Mouse (Mus musculus) 3134 (cell line): ENCODE data around the gene Kazald1.
A peak's percentile ranks its signal among the peaks of the same experiment; 100 is the strongest.

Experiments
- DNase-seq: peaks from one replicate; pipeline ENCODE4 v3.0.0-alpha.2; 2011; ENCODE audit warnings: low spot score; ENCODE audit not compliant: insufficient read length; ENCODE audit errors: extremely low read depth

The Kazald1 gene

DNA sequence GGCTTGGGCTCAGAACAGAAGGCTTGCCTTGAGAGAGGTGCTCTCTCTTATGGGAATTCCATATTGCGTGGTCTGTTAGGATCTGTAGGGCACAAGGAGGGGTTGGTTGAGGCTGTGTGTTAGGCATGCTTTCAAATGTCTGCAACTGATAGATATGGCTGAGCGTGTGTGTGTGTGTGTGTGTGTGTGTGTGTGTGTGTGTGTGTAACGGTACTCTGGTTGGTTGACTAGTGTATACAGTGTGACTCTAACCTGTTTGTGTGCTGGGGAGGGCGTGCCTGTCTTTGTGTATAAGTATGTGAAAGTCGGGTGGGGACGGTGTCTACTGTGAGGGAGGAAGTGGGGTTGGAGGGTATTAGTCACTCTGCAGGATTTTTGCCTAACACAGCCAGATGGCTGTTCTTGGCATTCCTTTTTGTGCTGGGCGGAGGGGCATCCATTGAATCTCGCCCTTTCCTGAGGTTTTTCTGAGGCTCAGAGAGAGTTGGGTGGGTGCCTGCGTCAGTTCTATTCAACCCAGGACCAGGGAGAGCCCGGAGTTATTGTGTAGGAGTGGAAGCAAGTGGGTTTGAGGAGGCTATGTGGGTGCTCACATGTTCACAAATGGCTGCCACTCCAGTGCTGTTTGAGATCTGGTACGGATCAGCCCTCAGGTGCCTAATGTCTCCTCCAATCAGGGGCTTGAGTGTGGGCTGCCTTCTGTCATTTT is 27.0 kb upstream of the Kazald1 start:
- peak; percentile 76 for DNase-seq

DNA sequence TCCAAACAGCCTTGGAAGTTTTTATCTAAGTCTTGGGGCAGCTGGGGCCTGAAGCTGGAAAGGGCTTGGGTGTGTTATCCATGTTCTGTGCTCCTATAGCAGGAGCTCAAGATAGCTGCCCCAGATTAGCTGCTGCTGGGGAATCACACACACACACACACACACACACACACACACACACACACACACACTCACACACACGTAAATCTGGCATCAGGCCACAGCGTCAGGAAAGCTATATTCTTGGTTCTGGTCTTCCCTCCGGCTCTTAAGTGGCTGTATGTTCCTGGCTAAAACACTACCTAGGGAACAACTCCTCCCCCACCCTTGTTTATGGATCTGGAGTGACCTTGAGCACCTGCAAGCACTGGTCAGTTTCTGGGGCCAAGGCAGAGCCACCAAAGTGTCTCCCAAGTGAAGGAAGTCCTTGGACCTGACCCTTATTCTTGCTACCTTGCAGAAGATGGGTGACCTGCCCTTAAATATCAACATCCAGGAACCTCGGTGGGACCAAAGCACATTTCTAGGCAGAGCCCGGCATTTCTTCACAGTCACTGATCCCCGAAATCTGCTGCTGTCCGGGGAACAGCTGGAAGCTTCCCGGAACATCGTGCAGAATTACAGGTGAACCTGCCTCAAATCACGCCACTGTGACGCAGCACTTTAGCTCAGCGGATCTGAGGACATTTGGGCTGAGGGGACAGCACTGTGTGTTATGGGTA is 26.2 kb upstream of the Kazald1 start:
- no peak for DNase-seq

DNA sequence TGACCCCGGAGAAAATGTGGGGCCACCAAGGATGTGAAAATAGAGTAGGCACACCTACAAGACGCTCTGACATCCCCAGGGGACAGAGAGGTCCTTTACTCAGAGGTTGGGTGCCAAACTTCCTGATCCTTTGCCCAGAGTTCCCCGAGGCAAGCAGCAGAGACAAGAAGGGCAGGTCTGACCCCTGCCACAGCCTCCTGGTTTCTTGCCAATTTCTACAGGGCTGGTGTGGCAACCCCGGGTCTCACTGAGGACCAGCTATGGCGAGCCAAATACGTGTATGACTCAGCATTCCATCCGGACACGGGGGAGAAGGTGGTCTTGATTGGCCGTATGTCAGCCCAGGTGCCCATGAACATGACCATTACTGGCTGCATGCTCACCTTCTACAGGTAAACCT is 25.5 kb upstream of the Kazald1 start:
- peak; percentile 58 for DNase-seq

DNA sequence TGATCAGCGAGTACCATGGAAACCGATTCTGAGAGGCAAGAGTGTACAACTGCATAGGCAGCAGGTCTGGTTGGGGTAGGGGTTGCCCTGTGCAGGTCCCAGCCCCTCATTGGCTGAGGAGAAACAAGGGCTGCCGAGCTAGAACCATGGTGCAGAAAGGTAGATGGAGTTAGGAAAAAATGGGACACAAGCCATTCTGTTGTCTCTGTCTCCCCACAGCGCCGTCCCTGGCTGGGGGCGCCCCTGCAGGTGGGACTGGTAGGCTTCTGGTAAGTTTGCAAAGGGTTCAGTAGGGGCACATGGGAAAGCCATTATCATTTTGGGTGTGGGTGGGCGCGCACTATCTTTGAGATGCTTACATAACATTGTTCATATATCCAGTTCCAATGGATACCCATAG is 21.6 kb upstream of the Kazald1 start:
- DNase-seq = no peak

DNA sequence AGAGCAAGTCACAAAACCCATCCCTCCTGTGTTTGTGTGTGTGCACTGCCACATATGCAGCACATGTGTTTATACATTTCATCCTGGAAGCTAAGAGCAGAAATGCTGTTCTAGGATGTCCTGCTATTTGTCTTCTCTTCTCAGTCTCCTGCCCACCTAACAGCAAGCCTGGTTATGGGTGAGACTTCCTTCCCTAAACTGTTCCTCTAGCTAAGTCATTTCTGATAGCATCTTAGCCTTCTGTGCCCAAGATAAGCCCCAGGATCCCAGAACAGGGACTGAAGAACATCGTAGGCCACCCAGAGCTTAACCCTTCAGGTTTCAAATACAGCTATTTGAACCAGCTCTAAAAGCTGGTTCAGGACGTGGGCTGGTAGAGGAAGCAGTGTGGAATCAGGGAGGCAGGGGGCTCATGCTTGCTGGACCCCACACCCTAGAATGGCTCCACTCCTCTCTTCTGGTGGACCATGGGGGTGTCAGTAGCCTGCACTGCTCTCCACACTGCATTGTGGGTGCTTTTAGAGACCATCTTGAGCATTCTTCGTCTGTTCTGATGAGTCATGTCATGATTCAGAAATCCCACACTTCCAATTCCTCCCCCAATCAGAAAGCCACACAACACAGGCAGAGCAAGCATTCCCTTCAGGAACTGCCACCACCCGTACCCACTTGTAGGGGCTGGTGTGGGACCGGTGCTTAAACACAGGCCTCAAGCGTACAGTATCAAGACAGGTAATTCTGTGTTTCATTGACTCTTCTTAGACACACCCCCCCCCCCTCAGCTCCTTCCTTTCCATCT is 19.9 kb upstream of the Kazald1 start:
- peak; percentile 71 for DNase-seq

DNA sequence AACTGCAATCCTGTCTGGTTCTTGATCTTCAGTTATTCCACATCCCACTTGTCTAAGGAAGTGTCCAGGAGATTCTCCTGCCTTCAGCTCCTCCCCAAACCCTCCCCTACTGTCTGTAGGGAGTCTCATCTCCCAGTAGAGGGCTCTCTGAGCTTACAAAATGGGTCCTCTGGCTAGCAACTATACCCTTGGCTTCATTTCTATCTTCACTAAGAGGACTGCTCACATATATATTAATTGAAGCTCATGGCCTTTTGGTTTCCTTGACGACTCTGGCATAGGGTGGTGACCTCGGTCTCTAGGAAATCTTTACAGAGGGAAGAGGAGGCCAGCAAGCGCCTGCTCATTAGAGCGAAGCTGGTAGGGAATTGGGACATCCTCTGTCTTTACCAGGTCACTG is 18.7 kb upstream of the Kazald1 start:
- no peak for DNase-seq

DNA sequence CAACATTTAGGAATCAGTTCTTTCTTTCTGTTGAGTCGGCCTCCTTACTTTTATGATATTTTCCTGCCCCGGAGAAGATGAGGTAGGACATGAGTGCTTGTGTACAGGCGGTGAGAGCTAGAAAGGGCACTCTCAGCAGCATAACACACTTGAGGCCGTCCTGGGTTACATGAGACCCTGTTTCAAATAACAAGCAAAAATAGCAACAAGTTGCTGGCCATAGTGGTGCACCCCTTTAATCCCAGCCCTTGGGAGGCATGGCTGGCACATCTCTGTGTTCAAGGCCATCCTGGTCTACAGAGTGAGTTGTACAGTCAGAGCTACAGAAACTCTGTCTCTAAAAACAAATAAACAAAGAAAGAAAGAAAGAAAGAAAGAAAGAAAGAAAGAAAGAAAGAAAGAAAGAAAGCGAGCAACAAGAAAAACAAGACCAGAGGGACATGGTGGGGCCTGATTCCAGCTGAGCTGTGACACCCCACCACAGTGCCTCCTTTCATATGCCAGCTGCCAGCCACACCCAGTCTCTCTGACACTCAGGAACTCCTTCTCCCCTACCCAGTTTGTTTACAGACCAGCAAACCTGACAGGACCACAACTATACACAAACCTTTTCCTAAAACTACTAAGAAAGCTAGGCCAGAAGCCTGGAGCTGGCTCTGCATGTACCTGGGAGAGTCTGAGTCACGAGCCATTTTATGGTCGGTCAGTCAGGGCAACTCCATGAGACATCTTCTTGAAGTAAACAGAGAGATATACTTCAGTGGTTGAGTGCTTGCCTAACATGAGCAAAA is 17.9 kb upstream of the Kazald1 start:
- no peak for DNase-seq

DNA sequence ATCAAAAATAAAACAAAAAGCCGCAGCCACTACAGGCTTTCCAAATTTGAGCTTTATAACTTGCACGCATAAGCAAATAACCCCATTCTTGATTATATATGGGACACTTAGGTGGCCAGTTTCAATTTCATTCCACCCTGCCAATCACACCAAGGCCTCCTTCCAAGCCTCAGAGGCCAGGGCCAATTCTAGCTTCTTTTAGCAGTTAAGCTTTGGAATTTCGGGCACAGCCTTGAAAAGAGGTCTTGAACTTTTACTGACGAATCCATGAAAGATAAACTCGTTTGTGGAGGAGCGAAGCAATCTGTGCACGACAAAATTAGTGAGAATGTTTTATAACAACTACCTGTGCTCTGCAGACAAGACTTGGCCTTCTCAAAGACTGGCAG is 17.3 kb upstream of the Kazald1 start:
- DNase-seq = no peak

DNA sequence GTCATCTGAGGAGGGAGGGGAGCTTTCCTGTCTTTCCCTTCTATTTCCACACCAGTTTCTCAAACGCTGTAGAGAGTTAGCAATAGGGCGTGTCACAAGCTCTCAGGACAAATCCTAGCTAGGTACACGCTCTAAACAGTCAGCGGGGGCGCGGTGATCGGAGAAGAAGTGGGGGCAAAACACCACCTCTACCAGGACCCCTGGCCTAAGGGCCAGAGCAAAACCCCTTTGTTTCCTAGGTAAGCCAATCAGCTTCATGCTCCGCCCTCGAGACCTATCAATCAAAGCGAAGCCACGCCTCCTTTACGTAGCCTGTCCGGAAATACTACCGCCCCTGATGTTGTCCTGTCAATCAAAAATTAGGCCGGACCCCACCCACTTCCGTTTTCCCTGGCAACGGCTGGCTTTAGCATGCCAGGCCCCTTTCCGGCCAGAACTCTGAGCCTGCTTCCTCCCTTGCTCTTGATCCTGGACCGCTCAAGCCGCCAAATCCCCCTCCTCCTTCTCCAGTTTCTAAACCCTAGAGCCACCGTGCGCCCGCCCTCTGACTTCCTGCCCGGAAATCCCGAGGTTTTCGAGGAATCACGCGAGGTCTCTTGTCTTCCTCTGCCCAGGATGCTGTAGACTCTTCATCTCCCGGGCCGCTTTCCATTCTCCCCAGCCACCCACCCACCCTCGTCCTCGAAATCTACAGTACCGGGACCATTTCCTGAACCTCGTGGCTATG is 16.8 kb upstream of the Kazald1 start:
- peak; percentile 91 for DNase-seq

DNA sequence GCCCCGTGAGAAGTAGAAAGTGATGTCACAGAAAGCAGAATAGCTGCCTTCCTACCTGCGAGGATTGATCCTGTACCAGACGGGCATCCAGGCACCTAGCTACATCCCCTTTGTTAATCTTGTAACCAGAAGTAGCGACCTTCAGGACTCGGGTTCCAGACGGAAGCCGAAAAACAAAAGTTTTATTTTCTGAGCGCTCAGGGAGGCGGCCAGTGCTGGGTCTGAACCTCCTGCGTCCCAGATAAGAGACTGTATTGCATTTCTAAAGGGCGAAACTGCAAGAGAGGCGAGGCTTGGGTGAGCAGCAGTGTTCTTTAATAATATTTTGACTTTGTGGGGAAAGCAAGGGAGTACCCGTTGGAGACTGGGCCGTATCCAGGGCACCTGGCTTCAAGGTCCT is 16.2 kb upstream of the Kazald1 start:
- DNase-seq = no peak

DNA sequence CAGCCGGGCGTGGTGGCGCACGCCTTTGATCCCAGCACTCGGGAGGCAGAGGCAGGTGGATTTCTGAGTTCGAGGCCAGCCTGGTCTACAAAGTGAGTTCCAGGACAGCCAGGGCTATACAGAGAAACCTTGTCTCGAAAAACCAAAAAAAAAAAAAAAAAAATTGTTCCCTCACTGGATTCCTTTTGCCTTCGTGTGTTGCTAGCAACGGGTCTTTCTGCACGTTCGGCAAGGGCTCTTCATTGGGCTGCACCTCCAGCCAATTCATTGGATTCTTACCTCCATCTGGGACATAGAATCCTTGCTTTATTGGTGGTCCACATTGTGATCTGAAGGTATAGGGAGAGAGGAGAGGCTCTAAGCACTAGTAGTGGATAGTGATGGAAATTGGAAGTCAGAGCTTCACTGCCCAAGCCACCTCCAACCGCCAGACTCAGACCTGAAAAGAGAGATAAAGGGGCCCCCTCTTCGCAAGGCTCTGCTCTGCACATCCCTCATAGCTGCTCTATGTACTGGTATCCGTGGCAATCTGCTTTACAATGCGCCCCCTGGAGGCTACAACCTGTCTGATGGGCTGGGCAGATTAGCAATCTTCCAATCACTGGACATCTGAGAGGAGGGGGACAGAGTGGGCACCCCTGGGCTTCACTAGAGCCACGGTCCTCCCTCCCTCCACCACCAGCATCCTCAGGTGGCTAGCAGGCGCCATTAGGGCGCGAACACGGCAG is 11.3 kb upstream of the Kazald1 start:
- no peak for DNase-seq

DNA sequence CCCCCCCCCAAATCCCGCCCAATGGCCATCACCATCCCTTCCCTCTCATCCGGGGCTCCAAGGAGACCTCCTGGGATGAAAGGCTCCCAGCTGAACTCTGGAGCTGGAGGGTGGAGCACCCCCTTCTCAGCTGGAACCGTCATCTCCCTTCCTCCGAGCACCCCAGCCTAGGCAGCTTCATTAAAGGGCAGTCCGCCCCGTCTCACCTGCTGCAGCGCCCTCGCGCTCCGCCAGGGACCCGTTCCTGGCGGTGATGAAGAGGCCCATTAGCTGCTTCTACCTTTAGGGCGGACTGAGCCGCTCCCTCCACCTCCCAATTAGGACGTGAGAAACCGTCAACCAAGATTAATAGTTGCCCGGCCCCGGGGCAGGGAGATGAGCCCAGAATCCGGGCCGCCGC is 9.8 kb upstream of the Kazald1 start:
- DNase-seq = no peak

DNA sequence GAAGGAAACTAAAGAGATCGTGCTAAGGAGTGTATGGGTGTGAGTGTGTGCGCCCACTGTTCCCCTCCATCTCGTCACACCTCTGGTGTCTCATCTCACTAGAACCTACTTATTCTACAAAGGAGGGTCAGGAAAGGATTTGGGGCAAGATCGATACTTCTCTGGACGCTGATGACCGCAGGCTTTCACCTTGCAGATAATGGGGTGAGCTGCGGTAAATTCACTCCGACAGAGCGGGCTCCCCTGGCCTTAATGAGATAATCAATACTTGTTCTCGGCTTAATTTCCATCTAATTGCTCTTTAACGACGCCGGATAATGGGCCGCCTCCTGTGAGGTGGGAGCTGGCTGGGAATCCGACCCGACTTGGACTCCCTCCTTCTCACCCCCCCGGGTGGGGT is 7.9 kb upstream of the Kazald1 start:
- DNase-seq = no peak

DNA sequence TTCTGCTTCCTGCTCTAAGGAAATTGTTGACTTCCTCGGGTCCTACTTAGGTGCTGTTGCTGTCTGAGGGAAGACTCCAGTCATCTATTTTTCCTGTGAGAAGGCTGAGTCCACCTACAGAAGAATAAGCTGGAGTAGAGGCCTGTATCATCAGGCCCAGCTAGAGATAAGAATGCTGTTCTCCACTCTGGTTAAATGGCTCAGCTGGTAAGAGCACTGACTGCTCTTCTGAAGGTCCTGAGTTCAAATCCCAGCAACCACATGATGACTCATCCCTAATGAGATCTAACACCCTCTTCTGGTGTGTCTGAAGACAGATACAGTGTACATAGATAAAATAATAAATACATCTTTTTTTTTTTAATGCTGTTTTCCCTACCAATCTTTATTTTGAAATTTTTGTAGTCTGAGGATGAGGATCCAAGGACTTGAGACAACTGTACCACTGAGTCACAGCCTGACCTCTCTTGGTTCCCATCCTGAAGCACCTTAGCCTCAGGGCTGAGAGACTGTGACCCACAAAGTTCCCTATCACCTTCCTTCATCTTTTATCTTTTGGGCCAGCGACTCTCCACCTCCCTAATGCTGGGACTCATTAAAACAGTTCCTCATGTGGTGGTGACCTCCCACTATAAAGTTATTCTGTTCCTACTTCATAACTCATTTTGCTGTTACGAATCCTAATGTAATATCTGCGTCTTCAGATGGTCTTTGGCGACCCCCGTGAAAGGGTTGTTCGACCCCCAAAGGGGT is 7.1 kb upstream of the Kazald1 start:
- no peak for DNase-seq

DNA sequence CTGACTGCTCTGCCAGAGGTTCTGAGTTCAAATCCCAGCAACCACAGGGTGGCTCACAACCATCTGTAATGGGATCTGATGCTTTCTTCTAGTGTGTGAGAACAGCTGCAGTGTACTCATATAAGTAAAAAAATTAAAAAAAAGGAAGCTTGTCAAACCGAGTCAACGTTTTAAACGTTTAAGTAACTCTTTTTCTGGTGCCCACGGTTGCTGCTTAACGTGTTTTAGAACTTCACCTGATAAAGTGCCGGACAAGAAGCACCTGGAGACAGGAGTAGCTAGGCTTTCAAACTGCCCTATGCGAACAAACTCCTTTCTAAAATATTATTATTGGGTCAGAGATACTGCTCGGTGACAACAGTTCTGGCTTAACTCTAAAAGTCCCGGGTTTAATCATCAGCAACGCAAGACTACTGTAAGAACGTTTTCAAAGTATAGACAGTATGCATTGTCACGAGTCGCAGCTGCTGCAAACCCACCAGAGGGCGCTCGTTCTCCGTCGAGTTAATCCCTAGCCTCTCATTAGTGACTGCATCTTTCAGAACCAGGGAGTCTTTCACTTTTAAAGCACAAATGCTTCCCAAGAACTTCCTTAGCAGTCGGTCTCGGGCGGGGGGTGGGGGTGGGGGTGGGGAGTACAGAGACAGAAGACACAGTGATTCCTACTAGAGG is 1.0 kb upstream of the Kazald1 start:
- peak; percentile 63 for DNase-seq

DNA sequence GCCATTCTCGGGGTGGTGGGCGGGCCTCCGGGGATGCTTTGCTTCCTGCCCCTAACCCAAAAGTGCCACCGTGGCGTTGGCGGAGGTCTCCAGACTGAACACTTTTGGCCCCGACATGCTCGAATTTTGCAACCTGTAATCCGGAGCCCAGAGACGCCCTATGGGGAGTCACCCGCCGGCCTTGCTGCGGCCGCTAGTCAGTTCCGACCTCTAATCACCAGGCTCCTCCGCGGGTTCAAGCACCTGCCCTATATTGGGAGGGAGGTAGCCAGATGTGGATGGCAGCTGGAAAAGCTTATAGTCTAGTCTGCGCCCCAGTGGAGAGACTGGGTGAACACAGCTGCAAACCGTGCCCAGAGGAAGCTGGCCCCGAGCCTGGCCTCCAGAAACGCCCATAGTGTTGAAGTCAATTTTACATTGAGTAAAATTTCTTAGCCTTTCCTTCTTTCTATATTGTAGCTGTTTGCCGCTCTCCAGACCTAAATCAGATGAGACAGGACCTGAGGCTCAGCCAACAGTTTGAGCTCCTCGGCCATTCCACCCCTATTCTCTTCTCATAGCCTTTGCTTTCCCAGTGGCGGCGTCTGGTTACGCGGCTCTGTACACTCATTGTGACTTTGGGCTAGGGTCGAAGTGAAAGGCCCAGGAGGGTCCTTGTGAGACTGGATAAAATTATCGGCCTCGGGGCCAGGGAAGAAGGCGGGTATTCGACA is 438 bp downstream of the Kazald1 start:
- no peak for DNase-seq

DNA sequence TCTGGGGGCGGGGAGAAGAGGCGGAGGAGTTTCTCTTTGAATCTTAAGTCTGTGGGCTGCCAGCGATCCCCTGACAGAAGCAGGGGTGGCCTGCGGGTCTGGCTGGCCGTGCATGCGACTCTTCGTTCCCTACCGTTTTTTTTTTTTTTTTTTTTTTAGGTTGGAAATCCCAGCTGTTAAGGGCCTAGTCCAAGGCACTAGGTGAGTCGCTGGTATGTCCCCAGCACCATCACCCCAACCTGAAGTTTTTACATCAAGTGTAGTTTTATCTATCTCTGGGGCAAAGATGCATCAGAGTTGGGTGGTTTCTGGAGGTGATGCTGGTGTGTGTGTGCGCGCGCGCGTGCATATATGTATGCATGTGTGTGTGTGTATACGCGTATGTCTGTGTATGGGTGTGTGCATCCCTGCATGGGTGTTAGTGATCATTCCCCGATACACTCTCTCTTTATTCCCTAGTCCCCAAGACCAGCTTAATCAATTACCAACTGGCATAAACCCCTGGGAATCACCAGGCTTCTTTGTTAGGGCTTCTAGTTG is 1.1 kb downstream of the Kazald1 start:
- DNase-seq = peak; percentile 63
